Comparison of ENCODE assay signal across 8 mouse cellular contexts in the genomic region with DNA sequence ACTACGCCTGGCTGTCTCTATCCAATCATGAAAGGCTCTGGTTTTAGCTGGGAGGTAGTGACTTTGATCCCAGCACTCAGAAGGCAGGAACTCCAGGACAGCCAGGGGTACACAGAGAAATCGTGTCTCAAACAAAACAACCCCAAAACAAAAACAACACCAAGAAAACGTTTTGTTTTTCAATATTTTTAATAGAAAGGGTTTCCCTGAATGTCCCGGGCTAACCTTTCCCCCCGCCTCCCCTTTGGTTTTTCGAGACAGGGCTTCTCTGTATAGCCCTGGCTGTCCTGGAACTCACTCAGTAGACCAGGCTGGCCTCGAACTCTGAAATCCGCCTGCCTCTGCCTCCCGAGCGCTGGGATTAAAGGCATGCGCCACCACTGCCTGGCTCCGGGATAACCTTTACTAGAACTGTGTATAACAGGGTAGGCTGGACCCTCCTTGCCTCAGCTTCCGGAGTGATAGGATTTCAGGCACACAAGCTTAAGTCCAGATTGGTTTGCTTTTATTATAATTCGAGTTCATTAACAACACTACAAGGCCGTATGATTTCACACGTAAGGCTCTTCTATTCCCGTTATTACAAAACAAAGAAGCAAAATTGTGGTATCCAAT. TPM values are rescaled to one million over a fixed set of nuclear protein-coding genes. Genes with fewer than 3 reads are reported as not detected.
DNase-seq lines count a peak whose midpoint lies in the region; ATAC-seq and TF ChIP-seq lines count a peak whose summit lies in the region.

No protein-coding gene starts in this region.

- H3K36me3 ChIP-seq in lung, embryonic 14.5 days (ENCODE audit: insufficient read depth) = peaks cover 25% of the 10 kb centered on the region
- H3K36me3 ChIP-seq in macrophage (ENCODE audit: inconsistent target) = peaks cover 12% of the 10 kb centered on the region; the same call in 1 of the 2 replicates

- H3K4me1 ChIP-seq in lung, embryonic 14.5 days (ENCODE audit: insufficient read depth) = peaks cover 14% of the 10 kb centered on the region
- peaks cover 11% of the 10 kb centered on the region for H3K4me1 ChIP-seq in lung, adult 2 months (ENCODE audit: control insufficient read depth, insufficient read depth, low read length)

- no peak for DNase-seq in lung, embryonic 14.5 days
- DNase-seq in lung, adult 2 months = no peak
- peak; percentile 51 for DNase-seq in c-Kit-positive CD71-positive TER-119-positive erythroid progenitor cells, embryonic 14.5 days (ENCODE audit: low spot score)
- peak; percentile 26 for DNase-seq in heart, postnatal 4 days
- DNase-seq in thymus, postnatal 36 days = peak; percentile 12 to 45
- DNase-seq in frontal cortex, postnatal 25 days (ENCODE audit: low spot score in 2 of 2) = no peak
- DNase-seq in adrenal gland, postnatal 36 days = no peak

- H3K27ac ChIP-seq in lung, embryonic 14.5 days (ENCODE audit: low read depth) = peak overlapping the region; percentile 100
- peak overlapping the region; percentile 86 for H3K27ac ChIP-seq in macrophage

- TF ChIP-seq CTCF in lung, embryonic 14.5 days (IDR thresholded peaks at IDR 0.05; ENCODE audit: low read depth) = no peak
- no peak for TF ChIP-seq CTCF in lung, adult 2 months (IDR thresholded peaks at IDR 0.05; ENCODE audit: insufficient read depth, low read length)

- no peak for ATAC-seq in lung, embryonic 14.5 days (ENCODE audit: insufficient read depth)

- H3K27me3 ChIP-seq in lung, embryonic 14.5 days (ENCODE audit: insufficient read depth, low read length) = no peaks in the 10 kb centered on the region

- WGBS in lung, embryonic 14.5 days = 52% methylated on average over 17 of the region's 17 CpGs
- 43% methylated on average over 17 of the region's 17 CpGs for WGBS in lung, adult 2 months
- WGBS in macrophage (ENCODE audit: missing documents) = 48% methylated on average over 17 of the region's 17 CpGs

- peak overlapping the region; percentile 93 for H3K4me2 ChIP-seq in lung, embryonic 14.5 days

- H3K79me2 ChIP-seq in macrophage (ENCODE audit: inconsistent target) = peaks cover 54% of the 10 kb centered on the region

- H3K4me3 ChIP-seq in lung, embryonic 14.5 days (ENCODE audit: low read depth, low read length) = peak overlapping the region; percentile 99
- no peak overlapping the region for H3K4me3 ChIP-seq in lung, adult 2 months (replicated peaks; ENCODE audit: extremely low read depth, low read depth, low read length)
- H3K4me3 ChIP-seq in macrophage (ENCODE audit: inconsistent target) = peak overlapping the region; percentile 63

- peak overlapping the region; percentile 100 for H3K9ac ChIP-seq in lung, embryonic 14.5 days

- TF ChIP-seq POLR2A in lung, adult 2 months (IDR thresholded peaks at IDR 0.05; ENCODE audit: borderline replicate concordance, extremely low read depth, low read depth, low read length) = no peak

- H3K9me3 ChIP-seq in lung, embryonic 14.5 days (ENCODE audit: low read depth, low read length) = no peaks in the 10 kb centered on the region

RNA-seq across cellular contexts. Expression of gene Srsf1, which starts 0.7 kb away (rescaled TPM):
- 446 and 450 TPM in 2 replicates for polyA plus RNA-seq in lung, embryonic 14.5 days (2014; fragmentation: Nextera tagmentation; extraction: Ambion mirVana)
- polyA plus RNA-seq in lung, adult 2 months (2012; rRNA removed) = 76.5 and 93.4 TPM in 2 replicates
- total RNA-seq in heart, postnatal 4 days (2021) = 100 to 1,000 TPM; 207 to 224 TPM
- 100 to 1,000 TPM in 15 of 26 experiments, 10 to 100 TPM in 11; 52.3 to 254 (median 106) TPM for total RNA-seq in macrophage (2018; cell fraction: chromatin; rRNA removed)
- total RNA-seq in macrophage (2018; cell fraction: cytosol; rRNA removed) = 100 to 1,000 TPM in 4 of 26 experiments, 10 to 100 TPM in 22; 73.1 to 109 (median 89.7) TPM
- total RNA-seq in macrophage (2018; cell fraction: nucleus; rRNA removed) = 100 to 1,000 TPM in 17 of 26 experiments, 10 to 100 TPM in 9; 70.6 to 242 (median 110) TPM
- 77.7 to 105 TPM (median 79.2 TPM) in 3 replicates for polyA plus RNA-seq in macrophage (2018)
- total RNA-seq in adrenal gland, postnatal 36 days (2021) = 100 to 1,000 TPM; 212 to 243 TPM

RNA-seq across cellular contexts. Expression of gene Vezf1, which starts 21.6 kb away (rescaled TPM):
- polyA plus RNA-seq in lung, embryonic 14.5 days (2014; fragmentation: Nextera tagmentation; extraction: Ambion mirVana) = 44.5 and 46.8 TPM in 2 replicates
- polyA plus RNA-seq in lung, adult 2 months (2012; rRNA removed) = 22.4 and 26.5 TPM in 2 replicates
- total RNA-seq in heart, postnatal 4 days (2021) = 10 to 100 TPM; 36.7 to 41.3 TPM
- 100 to 1,000 TPM in 2 of 26 experiments, 10 to 100 TPM in 23, 1 to 10 TPM in 1; 9.5 to 112 (median 16.5) TPM for total RNA-seq in macrophage (2018; cell fraction: chromatin; rRNA removed)
- 10 to 100 TPM; 11.5 to 42.6 (median 17.7) TPM for total RNA-seq in macrophage (2018; cell fraction: cytosol; rRNA removed)
- total RNA-seq in macrophage (2018; cell fraction: nucleus; rRNA removed) = 100 to 1,000 TPM in 2 of 26 experiments, 10 to 100 TPM in 24; 14.5 to 149 (median 23.2) TPM
- 12.2 to 18.4 TPM (median 14.4 TPM) in 3 replicates for polyA plus RNA-seq in macrophage (2018)
- total RNA-seq in adrenal gland, postnatal 36 days (2021) = 10 to 100 TPM; 49.3 to 50.9 TPM

RNA-seq across cellular contexts. Expression of gene Cuedc1, which starts 51.4 kb away (rescaled TPM):
- 14.1 and 16.8 TPM in 2 replicates for polyA plus RNA-seq in lung, embryonic 14.5 days (2014; fragmentation: Nextera tagmentation; extraction: Ambion mirVana)
- 40.7 and 42.9 TPM in 2 replicates for polyA plus RNA-seq in lung, adult 2 months (2012; rRNA removed)
- total RNA-seq in heart, postnatal 4 days (2021) = 10 to 100 TPM; 39.5 to 40.0 TPM
- total RNA-seq in macrophage (2018; cell fraction: chromatin; rRNA removed) = 10 to 100 TPM in 17 of 26 experiments, 1 to 10 TPM in 9; 3.5 to 73.4 (median 15.4) TPM
- 1 to 10 TPM in 22 of 26 experiments, under 1 TPM in 4; 0.48 to 4.6 (median 1.9) TPM for total RNA-seq in macrophage (2018; cell fraction: cytosol; rRNA removed)
- total RNA-seq in macrophage (2018; cell fraction: nucleus; rRNA removed) = 10 to 100 TPM in 6 of 26 experiments, 1 to 10 TPM in 20; 1.5 to 26.6 (median 5.2) TPM
- polyA plus RNA-seq in macrophage (2018) = 0.95 to 2.5 TPM (median 2.2 TPM) in 3 replicates
- total RNA-seq in adrenal gland, postnatal 36 days (2021) = 10 to 100 TPM; 46.9 to 53.4 TPM

RNA-seq across cellular contexts. Expression of gene Dynll2, which starts 59.1 kb away (rescaled TPM):
- 19.7 and 19.9 TPM in 2 replicates for polyA plus RNA-seq in lung, embryonic 14.5 days (2014; fragmentation: Nextera tagmentation; extraction: Ambion mirVana)
- 91.2 and 105 TPM in 2 replicates for polyA plus RNA-seq in lung, adult 2 months (2012; rRNA removed)
- total RNA-seq in heart, postnatal 4 days (2021) = 100 to 1,000 TPM; 202 to 205 TPM
- 10 to 100 TPM in 5 of 26 experiments, 1 to 10 TPM in 21; 2.0 to 21.1 (median 4.9) TPM for total RNA-seq in macrophage (2018; cell fraction: chromatin; rRNA removed)
- total RNA-seq in macrophage (2018; cell fraction: cytosol; rRNA removed) = 10 to 100 TPM; 46.1 to 71.6 (median 60.1) TPM
- total RNA-seq in macrophage (2018; cell fraction: nucleus; rRNA removed) = 10 to 100 TPM; 10.1 to 42.9 (median 23.0) TPM
- 62.0 to 99.4 TPM (median 76.2 TPM) in 3 replicates for polyA plus RNA-seq in macrophage (2018)
- 100 to 1,000 TPM; 200 to 233 TPM for total RNA-seq in adrenal gland, postnatal 36 days (2021)

Comparison
In these comparisons a context has a peak if more than half of its experiments do, and no peak if none do; other contexts are left out.
1. DNase-seq: peak in c-Kit-positive CD71-positive TER-119-positive erythroid progenitor cells, embryonic 14.5 days (single experiment), heart, postnatal 4 days (single experiment) and thymus, postnatal 36 days (2 of 2); none in lung, embryonic 14.5 days (single experiment), lung, adult 2 months (single experiment), frontal cortex, postnatal 25 days (0 of 2) and adrenal gland, postnatal 36 days (0 of 2).